Mouse (Mus musculus): ENCODE data around the gene Arnt2.
A peak's percentile ranks its signal among the peaks of the same experiment; 100 is the strongest.

Arnt2 gene

DNA sequence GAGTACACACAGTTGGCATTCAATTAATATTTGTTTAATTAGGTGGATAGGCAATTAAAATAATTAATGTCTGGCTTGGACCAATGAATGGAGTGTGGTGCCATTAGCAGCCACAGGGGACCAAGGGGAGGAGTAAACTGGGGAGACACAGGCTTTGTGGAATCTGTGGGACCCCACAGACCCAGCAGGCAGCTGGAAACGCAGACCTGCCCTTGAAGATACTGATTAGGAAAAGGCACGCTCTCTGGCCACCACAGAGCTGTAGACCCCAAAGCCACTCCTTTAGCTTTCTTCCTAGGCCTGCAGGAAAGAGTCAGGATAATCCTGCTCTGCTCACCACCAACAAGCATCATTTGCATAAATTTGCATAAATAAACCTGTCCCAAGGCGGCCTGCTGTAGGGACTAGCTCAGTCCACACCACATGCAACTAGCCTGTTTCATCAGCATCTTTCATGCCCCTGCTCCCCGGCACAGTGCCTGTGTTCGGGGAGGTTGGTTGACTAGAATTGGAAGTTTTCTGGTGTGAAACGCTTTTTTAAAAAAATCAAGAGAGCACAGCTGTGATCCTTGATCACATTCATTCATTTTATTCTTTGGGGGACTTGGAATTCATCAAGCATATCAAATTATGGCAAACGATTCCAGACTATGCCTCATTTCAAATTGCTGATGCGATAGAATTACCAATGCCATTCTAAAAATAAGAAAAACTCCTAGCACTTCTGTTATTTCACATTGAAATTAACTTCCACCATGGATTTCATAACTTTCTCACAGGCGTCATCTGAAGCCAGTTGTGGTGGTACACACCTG lies 8.1 kb downstream of the Arnt2 start:
- no peak for DNase-seq (ENCODE audit: low read depth, low spot score)

DNA sequence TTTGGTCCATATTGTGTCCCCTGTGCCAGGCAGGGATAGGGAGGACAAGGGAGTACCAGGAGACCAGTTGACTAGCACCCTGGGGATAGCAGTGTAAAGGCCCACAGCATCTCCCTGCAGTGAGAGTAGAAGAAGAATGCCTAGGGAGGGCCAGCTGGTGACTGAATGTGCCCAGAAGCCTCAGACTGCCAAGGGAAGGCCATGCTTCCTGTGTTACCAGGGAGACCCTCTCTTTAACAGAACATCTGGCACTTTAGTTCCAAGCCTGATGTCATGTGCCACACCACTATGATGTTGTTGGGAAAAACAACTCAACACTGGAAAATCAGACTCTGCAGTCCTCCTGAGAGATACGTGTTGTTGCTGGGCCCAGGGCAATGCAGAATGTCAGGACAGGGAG lies 12.7 kb downstream of the Arnt2 start:
- DNase-seq (ENCODE audit: low read depth, low spot score) = no peak

DNA sequence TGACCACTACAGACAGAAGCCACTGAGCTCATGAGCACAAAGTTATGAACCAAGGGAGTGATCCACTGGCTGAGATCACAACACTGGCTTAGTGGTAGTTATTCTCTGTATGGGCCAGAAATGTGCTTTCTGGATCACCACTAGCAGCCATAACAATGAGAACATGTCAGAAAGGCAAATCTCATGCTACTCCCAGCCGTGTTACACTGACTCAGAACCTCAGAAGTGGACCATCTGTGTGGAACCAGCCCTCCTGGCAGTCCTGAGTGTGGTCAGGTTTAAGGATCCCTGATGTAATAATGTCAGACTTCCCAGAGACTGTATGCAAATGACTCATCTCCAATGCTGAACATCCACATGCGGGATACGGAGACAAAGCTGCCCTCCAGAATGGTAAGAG lies 13.4 kb downstream of the Arnt2 start:
- DNase-seq (ENCODE audit: low read depth, low spot score) = no peak

DNA sequence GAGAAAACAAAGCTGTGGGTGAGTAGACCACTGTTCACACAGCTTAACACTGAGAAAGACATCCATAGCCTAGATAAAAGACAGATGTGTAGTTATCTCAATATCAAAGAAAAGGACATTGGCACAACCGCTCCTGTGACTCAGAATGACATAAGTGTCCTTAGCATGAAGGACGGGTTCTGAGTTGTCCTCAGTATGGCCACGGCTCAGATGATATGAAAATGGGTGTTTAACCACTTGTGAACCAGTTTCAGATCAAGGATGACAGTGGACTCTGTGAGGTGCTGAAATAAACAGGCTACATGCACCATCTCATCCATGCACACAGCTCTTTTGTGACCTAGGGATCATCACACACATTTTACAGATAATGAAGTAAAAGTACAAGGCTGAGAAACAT lies 22.1 kb downstream of the Arnt2 start:
- DNase-seq (ENCODE audit: low read depth, low spot score) = no peak

- DNase-seq (ENCODE audit: low read depth, low spot score) = no peak
Observed at GRCm38 (mm10) chr7:84386472-84386871, 23.5 kb downstream of the Arnt2 start.

GRCm38 (mm10) chr7:84384778-84385177 lies 25.2 kb downstream of the Arnt2 start:
- DNase-seq (ENCODE audit: low read depth, low spot score) = no peak

- DNase-seq (ENCODE audit: low read depth, low spot score) = no peak
Observed at GRCm38 (mm10) chr7:84384086-84384485, 25.9 kb downstream of the Arnt2 start.

DNA sequence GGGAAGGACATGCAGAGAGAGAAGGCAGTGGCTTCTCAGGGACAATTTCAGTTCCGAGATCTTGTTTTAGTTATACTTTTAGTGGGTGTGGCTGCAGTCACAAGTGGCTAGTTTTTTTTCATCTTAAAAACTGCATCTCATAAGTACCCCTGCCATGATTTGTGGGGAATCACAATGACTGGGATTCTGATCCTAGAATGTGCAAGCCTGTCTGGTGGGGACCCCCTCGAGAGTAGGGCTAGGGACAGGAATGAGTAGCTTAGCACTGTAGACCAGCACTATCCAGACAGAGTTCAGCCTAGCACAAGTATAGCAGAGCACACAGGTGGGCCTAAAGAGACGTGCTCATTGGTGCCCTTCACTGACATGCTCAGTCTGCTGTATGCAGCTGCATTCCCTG lies 27.6 kb downstream of the Arnt2 start:
- no peak for DNase-seq (ENCODE audit: low read depth, low spot score)

DNA sequence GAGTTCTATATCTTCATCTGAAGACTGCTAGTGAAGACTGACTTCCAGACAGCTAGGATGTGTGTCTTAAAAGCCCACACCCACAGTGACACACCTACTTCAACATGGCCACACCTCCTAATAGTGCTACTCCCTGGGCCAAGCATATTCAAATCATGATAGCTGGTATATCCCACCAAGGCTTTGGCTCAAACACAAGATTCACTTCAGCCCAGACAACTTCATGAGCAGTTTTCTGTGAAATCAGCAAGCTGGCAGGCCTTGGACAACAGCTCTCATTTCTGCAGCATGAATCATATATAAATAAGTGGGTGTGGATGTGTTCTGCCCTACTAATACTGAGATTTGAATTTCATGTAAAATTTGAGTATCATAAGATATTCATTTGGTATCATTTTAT lies 29.2 kb downstream of the Arnt2 start:
- DNase-seq (ENCODE audit: low read depth, low spot score) = no peak

- peak; percentile 31 for DNase-seq (ENCODE audit: low read depth, low spot score)
Observed at GRCm38 (mm10) chr7:84377330-84377729, 32.6 kb downstream of the Arnt2 start.

GRCm38 (mm10) chr7:84373691-84374090 lies 36.3 kb downstream of the Arnt2 start:
- DNase-seq (ENCODE audit: low read depth, low spot score) = no peak

DNA sequence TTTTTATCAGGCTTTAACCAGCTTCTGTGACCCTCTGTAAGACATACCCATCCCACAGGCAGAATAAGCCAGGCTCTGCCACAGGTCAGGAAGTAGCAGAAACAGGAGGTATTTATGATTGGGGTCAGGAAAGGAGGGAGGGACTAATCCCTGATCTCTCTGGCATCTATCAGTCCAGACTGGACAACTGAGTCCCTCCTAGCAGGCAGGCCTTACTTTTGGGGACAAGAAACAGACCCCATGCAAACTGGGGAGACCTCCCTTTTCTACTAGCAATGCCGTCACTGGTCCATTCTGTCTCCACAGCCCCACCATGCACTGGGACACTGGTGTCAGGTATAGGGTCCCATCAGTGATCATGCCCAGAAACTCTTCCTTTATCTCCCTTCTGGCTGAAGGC lies 37.1 kb downstream of the Arnt2 start:
- DNase-seq (ENCODE audit: low read depth, low spot score) = no peak

GRCm38 (mm10) chr7:84372280-84372679 lies 37.7 kb downstream of the Arnt2 start:
- DNase-seq (ENCODE audit: low read depth, low spot score) = no peak

GRCm38 (mm10) chr7:84370911-84371592 lies 38.9 kb downstream of the Arnt2 start:
- DNase-seq (ENCODE audit: low read depth, low spot score) = no peak

- DNase-seq (ENCODE audit: low read depth, low spot score) = no peak
Observed at GRCm38 (mm10) chr7:84366251-84366650, 43.7 kb downstream of the Arnt2 start.

DNA sequence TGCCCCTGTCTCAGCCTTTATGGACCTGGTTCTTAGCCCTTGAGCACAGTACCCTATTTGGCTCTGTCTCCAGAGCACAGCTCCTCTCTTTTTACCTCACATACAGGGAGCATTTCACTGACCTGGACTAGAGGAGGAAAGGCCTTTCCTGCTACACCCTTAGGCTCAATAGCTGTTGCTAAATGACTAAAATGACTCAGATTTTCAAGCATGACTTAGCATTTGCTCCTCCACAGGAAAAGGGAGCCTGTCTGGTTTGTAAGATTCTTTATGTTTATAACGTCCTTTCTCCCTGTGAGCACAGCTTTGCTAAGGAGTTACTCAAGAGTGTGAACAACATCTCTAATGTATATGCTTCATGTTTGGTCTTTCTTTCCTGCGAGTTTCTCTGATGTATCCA lies 47.3 kb downstream of the Arnt2 start:
- DNase-seq (ENCODE audit: low read depth, low spot score) = no peak

GRCm38 (mm10) chr7:84361086-84361684 lies 48.8 kb downstream of the Arnt2 start:
- peak; percentile 30 for DNase-seq (ENCODE audit: low read depth, low spot score)

- no peak for DNase-seq (ENCODE audit: low read depth, low spot score)
Observed at GRCm38 (mm10) chr7:84358426-84358825, 51.5 kb downstream of the Arnt2 start.

- DNase-seq (ENCODE audit: low read depth, low spot score) = peak; percentile 51
Observed at GRCm38 (mm10) chr7:84355619-84356570, 54.1 kb downstream of the Arnt2 start.

- DNase-seq (ENCODE audit: low read depth, low spot score) = no peak
Observed at GRCm38 (mm10) chr7:84354890-84355289, 55.1 kb downstream of the Arnt2 start.

DNA sequence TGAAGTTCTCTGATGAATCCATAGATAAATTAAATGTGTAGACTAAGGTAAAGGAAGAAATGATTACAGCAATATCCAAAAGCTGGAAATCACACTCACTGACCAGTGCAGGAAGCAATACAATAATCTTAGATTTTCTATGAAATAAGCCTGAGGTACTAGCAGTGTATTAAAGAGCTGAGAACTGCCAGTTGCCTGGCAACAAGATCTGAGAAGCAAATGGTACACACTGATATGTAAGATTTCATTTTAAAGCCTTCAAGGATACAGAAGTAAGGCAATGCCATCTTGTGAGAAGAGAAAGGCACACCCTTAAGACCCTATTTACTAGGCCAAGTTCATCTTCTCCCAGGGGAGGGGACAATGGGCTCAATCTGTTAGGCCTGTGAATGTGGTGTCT lies 59.4 kb downstream of the Arnt2 start:
- no peak for DNase-seq (ENCODE audit: low read depth, low spot score)

GRCm38 (mm10) chr7:84349976-84350375 lies 60.0 kb downstream of the Arnt2 start:
- DNase-seq (ENCODE audit: low read depth, low spot score) = no peak
